Mouse (Mus musculus) liver, adult (tissue): Measurements from ENCODE around the gene Kazn.

ENCODE experiments used
- GATA4 ChIP-seq: IDR thresholded peaks from 2 replicates; pipeline ENCODE4 v1.6.1; 2014; ENCODE audit warnings: mild to moderate bottlenecking, low read length; ENCODE audit not compliant: insufficient replicate concordance

Kazn gene

DNA sequence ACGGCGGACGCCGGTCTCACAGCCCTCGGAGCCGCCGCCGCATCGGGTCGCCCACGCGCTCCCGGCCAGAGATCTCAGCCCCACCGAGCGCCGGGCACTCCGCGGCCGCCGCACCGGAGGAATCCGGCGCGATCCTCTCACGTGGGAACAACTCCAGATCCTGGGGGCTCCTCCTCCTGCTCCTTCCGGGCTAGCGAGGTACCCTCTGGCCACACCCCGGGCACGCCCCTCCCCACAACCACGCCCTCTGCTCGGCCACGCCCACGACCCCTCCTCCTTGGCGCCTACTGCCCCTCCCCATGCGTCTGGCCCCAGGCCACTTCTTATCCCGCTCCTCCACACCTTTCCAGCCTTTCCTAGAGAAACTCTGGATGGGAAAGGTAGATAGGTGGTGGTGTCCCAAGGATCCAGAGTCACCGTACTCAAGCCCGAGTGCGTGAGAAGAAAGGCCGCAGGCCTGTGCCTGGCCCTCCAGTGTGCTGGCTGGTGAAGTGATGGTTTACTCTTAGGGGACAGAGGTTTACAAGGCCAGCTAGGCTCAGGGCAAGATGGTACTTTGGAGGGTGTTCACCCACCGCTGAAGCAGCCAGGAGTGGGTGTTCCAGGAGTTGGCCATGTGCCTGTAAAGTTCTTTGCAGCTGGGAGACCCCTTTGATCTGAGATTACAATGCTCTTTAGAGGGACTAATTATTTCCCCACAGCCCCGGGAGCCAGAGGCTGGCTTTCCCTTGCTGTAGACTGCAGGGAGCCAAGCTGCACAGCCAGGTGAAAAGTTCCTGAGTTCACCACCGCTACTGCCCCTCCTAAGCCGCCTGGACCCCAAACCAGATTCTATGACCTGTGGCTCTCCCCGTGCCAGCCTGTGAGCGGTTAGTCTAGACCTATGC, at the start of gene Kazn:
Gene Kazn (minus strand): TSS at position 162 of the 887 bp plus-strand sequence.
- TF ChIP-seq GATA4 = no peak; the same call in 1 of the 2 replicates

GRCm38 (mm10) chr4:142285471-142285870, 46.3 kb upstream of the Kazn start:
- TF ChIP-seq GATA4 = no peak

- no peak for TF ChIP-seq GATA4
Observed at GRCm38 (mm10) chr4:142283867-142284266, 44.7 kb upstream of the Kazn start.

DNA sequence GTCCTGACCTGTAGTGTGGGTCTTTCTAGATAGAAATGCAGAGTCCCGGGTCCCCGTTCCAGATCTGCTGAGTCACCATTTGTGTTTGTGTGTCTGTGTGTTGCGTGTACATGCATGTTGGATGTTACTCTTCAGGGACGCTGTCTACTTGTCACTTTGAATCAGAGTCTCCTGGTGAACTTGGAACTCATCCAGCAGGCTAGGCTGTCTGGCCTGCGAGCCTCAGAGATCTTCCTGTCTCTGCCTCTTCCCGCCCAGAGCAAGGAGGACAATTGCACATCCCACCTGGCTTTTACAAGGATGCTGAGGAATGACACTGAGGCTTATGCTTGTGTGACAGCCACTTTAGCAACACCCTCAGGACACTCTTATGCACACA, 39.0 kb upstream of the Kazn start:
- TF ChIP-seq GATA4 = no peak

- no peak for TF ChIP-seq GATA4
Observed at GRCm38 (mm10) chr4:142277481-142278196, 38.4 kb upstream of the Kazn start.

GRCm38 (mm10) chr4:142275242-142275641, 36.0 kb upstream of the Kazn start:
- no peak for TF ChIP-seq GATA4

DNA sequence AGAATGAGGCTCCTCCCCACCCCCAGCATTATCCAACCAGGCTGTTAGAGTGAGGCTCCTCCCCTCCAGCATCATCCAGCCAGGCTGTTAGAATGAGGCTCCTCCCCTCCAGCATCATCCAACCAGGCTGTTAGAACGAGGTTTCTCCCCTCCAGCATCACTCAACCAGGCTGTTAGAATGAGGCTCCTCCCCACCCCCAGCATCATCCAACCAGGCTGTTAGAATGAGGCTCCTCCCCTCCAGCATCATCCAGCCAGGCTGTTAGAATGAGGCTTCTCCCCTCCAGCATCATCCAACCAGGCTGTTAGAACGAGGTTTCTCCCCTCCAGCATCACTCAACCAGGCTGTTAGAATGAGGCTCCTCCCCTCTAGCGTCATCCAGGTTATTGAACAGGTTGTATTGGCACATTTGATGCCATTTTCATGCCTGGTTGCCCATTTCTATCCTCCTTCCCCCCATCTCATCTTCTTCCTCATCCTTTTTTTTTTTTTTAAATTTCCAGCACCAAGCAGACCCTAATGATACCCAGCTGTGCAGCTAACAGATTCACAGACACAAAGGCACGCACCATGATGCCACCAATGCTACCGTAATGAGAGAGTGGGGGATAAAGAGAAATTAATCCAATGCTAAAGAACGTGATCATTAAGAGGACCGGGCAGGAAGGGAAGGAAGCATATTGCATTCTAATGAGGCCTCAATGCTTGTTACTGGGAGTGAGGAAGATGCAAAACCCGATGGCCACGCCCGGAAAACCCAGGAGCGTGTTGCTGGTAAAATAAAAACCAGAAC, 35.4 kb upstream of the Kazn start:
- no peak for TF ChIP-seq GATA4

DNA sequence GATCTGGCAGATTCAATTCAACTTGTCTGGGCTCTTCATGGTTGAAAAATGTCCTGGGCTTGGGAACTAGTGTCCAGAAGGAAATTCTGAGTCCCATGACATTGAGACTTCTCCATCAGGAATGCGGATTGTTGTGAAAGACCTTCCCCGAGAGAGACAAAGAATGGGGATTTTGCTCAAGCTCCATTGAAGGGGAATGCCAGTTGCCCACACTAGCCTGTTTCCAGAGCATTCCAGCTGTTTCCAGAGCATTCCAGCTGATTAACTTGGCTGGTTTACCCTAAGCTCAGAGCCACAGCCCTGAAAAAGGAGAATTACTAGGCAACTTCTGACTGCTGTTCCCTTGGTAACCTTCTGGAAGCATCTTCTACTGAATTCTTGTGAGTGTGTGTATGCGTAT, 32.3 kb upstream of the Kazn start:
- TF ChIP-seq GATA4 = no peak

- no peak for TF ChIP-seq GATA4
Observed at GRCm38 (mm10) chr4:142267832-142268231, 28.6 kb upstream of the Kazn start.

DNA sequence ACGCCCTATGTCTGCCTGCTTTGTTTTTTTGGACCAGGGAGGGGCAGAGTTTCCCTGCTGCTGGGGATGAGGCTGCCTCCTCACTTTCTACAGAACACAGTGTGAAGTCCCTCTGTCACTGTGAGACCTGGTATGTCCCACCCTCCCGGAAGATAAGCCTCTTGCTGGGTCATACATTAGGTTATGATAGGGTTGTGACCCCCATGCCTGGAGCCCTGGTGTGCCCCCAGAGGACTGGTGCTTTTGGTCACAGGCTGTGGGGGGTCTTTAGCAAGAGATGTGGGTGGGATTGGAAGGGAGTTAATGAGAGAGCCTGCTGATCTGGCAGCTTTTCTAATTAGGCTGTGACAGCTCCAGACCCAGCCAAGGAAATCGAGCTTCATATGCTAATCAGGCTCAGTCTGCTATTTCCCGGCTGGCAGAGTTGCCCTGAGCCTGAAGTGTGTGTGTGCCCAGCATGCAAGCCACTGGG, 28.2 kb upstream of the Kazn start:
- TF ChIP-seq GATA4 = no peak

DNA sequence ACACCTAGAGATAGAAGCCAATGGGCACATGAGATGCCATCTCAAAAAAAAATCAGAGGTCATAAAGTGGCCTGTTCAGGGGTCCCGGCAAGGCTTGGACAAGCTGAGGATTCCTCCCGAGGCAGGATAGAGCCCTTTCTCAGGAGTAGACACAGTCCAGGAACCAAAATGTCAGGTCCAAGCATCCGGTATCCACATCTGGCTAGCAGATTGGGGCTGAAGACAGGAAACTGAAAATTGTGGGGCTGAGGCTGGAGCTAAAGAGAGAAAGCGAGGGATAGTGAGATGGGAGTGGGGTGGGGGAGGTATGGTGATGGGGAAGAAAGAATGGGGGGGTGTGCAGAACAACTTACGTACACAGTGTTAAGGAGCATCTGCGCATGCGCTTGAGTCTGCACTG, 25.1 kb upstream of the Kazn start:
- no peak for TF ChIP-seq GATA4

- no peak for TF ChIP-seq GATA4
Observed at GRCm38 (mm10) chr4:142261725-142262124, 22.5 kb upstream of the Kazn start.

DNA sequence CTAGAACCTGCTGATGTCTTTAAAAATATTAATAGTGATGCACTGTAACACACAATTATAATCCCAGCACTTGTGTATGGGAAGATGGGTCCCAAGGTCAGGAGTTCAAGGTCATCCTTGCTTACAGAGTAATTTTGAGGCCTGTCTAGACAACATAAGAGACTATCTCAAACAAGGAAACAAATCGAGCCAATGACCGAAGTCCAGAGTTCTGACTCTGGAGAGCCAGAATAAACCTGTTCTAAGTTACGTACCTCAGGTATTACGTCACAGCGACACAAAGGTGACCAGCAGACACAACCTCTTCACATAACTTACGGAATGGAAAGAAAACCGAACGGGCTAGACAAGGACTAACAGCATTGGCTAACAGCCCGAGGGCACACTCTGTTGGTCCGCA, 19.5 kb upstream of the Kazn start:
- TF ChIP-seq GATA4 = no peak

- no peak for TF ChIP-seq GATA4
Observed at GRCm38 (mm10) chr4:142254088-142254487, 14.9 kb upstream of the Kazn start.
